Mouse (Mus musculus): ENCODE measurements around the gene Npc1l1. TPM values are rescaled to one million over a fixed set of nuclear protein-coding genes. Genes with fewer than 3 reads are reported as not detected.

The Npc1l1 gene
- total RNA-seq, 2 experiments from 2014 or later: 0.07 TPM; not detected in 1

GRCm38 (mm10) chr11:6207090-6207489, 22.9 kb downstream of the Npc1l1 start:
- no peak for DNase-seq

- DNase-seq: no peak
These were observed 29.4 kb downstream of the Npc1l1 start for GRCm38 (mm10) chr11:6200570-6200969.

GRCm38 (mm10) chr11:6200087-6200569, 29.8 kb downstream of the Npc1l1 start, which contains the start of gene Nudcd3:
TSS of gene Nudcd3 (minus strand) at chr11:6200415.
- DNase-seq: peak; percentile 90

- DNase-seq: no peak
These were observed 30.4 kb downstream of the Npc1l1 start, which contains the start of gene A730071L15Rik for GRCm38 (mm10) chr11:6199410-6200086. TSS of gene A730071L15Rik (plus strand) at chr11:6200029.

GRCm38 (mm10) chr11:6198449-6198848, 31.5 kb downstream of the Npc1l1 start:
- no peak for DNase-seq

GRCm38 (mm10) chr11:6196780-6197179, 33.2 kb downstream of the Npc1l1 start:
- no peak for DNase-seq

GRCm38 (mm10) chr11:6187878-6188277, 42.1 kb downstream of the Npc1l1 start:
- peak; percentile 96 for DNase-seq

- no peak for DNase-seq
These were observed 42.5 kb downstream of the Npc1l1 start for GRCm38 (mm10) chr11:6187399-6187798.

- DNase-seq: peak; percentile 11
These were observed 45.6 kb downstream of the Npc1l1 start for GRCm38 (mm10) chr11:6184202-6184935.

GRCm38 (mm10) chr11:6183246-6183645, 46.7 kb downstream of the Npc1l1 start:
- no peak for DNase-seq

- DNase-seq: no peak
These were observed 49.0 kb downstream of the Npc1l1 start for GRCm38 (mm10) chr11:6180811-6181399.

- no peak for DNase-seq
These were observed 50.7 kb downstream of the Npc1l1 start for GRCm38 (mm10) chr11:6179194-6179593.

- DNase-seq: peak; percentile 19
These were observed 51.2 kb downstream of the Npc1l1 start for GRCm38 (mm10) chr11:6178673-6179166.

GRCm38 (mm10) chr11:6177781-6178420, 52.0 kb downstream of the Npc1l1 start:
- no peak for DNase-seq

- no peak for DNase-seq
These were observed 54.4 kb downstream of the Npc1l1 start for GRCm38 (mm10) chr11:6175506-6175905.

- DNase-seq: peak; percentile 52
These were observed 55.2 kb downstream of the Npc1l1 start for GRCm38 (mm10) chr11:6174719-6175118.

GRCm38 (mm10) chr11:6169041-6169663, 60.8 kb downstream of the Npc1l1 start:
- no peak for DNase-seq

- DNase-seq: no peak
These were observed 63.6 kb downstream of the Npc1l1 start for GRCm38 (mm10) chr11:6166351-6166750.

GRCm38 (mm10) chr11:6165391-6166081, 64.4 kb downstream of the Npc1l1 start:
- no peak for DNase-seq

GRCm38 (mm10) chr11:6164781-6165180, 65.2 kb downstream of the Npc1l1 start:
- no peak for DNase-seq

- no peak for DNase-seq
These were observed 66.2 kb downstream of the Npc1l1 start for GRCm38 (mm10) chr11:6163706-6164105.
